Mouse (Mus musculus) stomach, postnatal 0 days (tissue): ENCODE results near the gene Ap3b1. TPM values are rescaled to one million over a fixed set of nuclear protein-coding genes. Genes with fewer than 3 reads are reported as not detected.

Experiments used
- ATAC-seq: fragments of 200-750 bp; cut with Nextera tagmentation; 2 replicates; pipeline ENCODE4 v1.8.0; 2017; ENCODE audit not compliant: low FRiP score, low TSS enrichment
- DNase-seq: peaks from one replicate; pipeline ENCODE4 v3.0.0-alpha.2; 2016; ENCODE audit warnings: low spot score
- H3K27ac ChIP-seq: fragments of 300-500 bp; sonication (generic); replicated peaks from 2 replicates; pipeline ENCODE4 v1.5.1; 2014; ENCODE audit warnings: mild to moderate bottlenecking, control low read depth
- H3K27me3 ChIP-seq: fragments of 300-500 bp; sonication (generic); 2 replicates; pipeline ENCODE4 v1.6.1; 2014; ENCODE audit warnings: low read length; ENCODE audit not compliant: control insufficient read depth, insufficient read depth
- H3K36me3 ChIP-seq: fragments of 300-500 bp; sonication (generic); 2 replicates; pipeline ENCODE4 v1.6.1; 2014; ENCODE audit warnings: low read length, mixed read lengths; ENCODE audit not compliant: control insufficient read depth, insufficient read depth
- H3K4me1 ChIP-seq: fragments of 300-500 bp; sonication (generic); replicated peaks from 2 replicates; pipeline ENCODE4 v1.6.1; 2014; ENCODE audit warnings: antibody characterized with exemption; ENCODE audit not compliant: control insufficient read depth, insufficient read depth
- H3K4me2 ChIP-seq: fragments of 300-500 bp; sonication (generic); replicated peaks from 2 replicates; pipeline ENCODE4 v1.6.1; 2014; ENCODE audit warnings: low read depth, mild to moderate bottlenecking, control low read depth, moderate library complexity
- H3K4me3 ChIP-seq: fragments of 300-500 bp; sonication (generic); 2 replicates; pipeline ENCODE4 v1.5.1; 2014; ENCODE audit warnings: low read depth, low read length, control low read depth
- H3K9ac ChIP-seq: fragments of 300-500 bp; sonication (generic); 2 replicates; pipeline ENCODE4 v1.6.1; 2014; ENCODE audit warnings: mild to moderate bottlenecking, low read length, control low read depth, mixed read lengths
- H3K9me3 ChIP-seq: fragments of 300-500 bp; sonication (generic); 2 replicates; pipeline ENCODE4 v1.6.1; 2016; ENCODE audit warnings: low read length; ENCODE audit not compliant: control insufficient read depth
- CTCF ChIP-seq: IDR thresholded peaks from 2 replicates; pipeline ENCODE4 v1.5.1; 2016; ENCODE audit warnings: antibody characterized with exemption, low read depth, mild to moderate bottlenecking, moderate library complexity
- EP300 ChIP-seq: optimal IDR thresholded peaks from 2 replicates; pipeline ENCODE3; 2016; ENCODE audit warnings: antibody characterized with exemption
- WGBS: fragments of 180-500 bp; shearing (Covaris S2); extraction: QIAGEN DNeasy Blood & Tissue Kit; methylation state at CpG from one replicate; pipeline ENCODE4 v1.1.7; 2014; 5-methylcytosine and 5-hydroxymethylcytosine counted together
- polyA plus RNA-seq: library from polyadenylated mRNA; unstranded; fragments of >200 nt; fragmentation: Nextera tagmentation; extraction: Ambion mirVana; gene quantifications from 2 replicates; pipeline ENCODE4 v1.2.1, GENCODE M21; 2015

Gene Ap3b1
- polyA plus RNA-seq, 1 experiment from 2014 or later: 30.3 TPM

GRCm38 (mm10) chr13:94506411-94506810 lies 147.7 kb downstream of the Ap3b1 start:
- DNase-seq: no peak
- no peak for ATAC-seq

GRCm38 (mm10) chr13:94508344-94508743 lies 149.6 kb downstream of the Ap3b1 start:
- Histone ChIP-seq H3K27ac (no peak overlapping the region), H3K4me2 (no peak overlapping the region), H3K9me3 (no peaks in the 10 kb centered on the region), H3K36me3 (no peaks in the 10 kb centered on the region; the same call in 1 of the 2 replicates), H3K9ac (no peak overlapping the region), H3K4me3 (no peak overlapping the region), H3K4me1 (no peaks in the 10 kb centered on the region), H3K27me3 (no peaks in the 10 kb centered on the region)
- WGBS: 84% methylated on average over 8 of the region's 8 CpGs
- DNase-seq (no peak), ATAC-seq (no peak)
- TF ChIP-seq EP300: no peak
- TF ChIP-seq CTCF: no peak

More at GRCm38 (mm10) chr13:94506411-94506810, 147.7 kb downstream of the Ap3b1 start:
- Histone ChIP-seq H3K9me3 (no peaks in the 10 kb centered on the region), H3K4me3 (no peak overlapping the region), H3K4me2 (no peak overlapping the region), H3K4me1 (no peaks in the 10 kb centered on the region), H3K27me3 (no peaks in the 10 kb centered on the region), H3K9ac (no peak overlapping the region), H3K27ac (no peak overlapping the region), H3K36me3 (no peaks in the 10 kb centered on the region; the same call in 1 of the 2 replicates)
- no peak for TF ChIP-seq EP300
- TF ChIP-seq CTCF: no peak
- WGBS: 81% methylated on average over 3 of the region's 3 CpGs

GRCm38 (mm10) chr13:94513157-94513767 lies 154.5 kb downstream of the Ap3b1 start:
- Histone ChIP-seq H3K9me3 (no peaks in the 10 kb centered on the region), H3K27ac (no peak overlapping the region), H3K4me3 (no peak overlapping the region), H3K9ac (no peak overlapping the region), H3K36me3 (no peaks in the 10 kb centered on the region; the same call in 1 of the 2 replicates), H3K27me3 (no peaks in the 10 kb centered on the region), H3K4me1 (no peaks in the 10 kb centered on the region), H3K4me2 (no peak overlapping the region)
- WGBS: 59% methylated on average over 10 of the region's 10 CpGs
- DNase-seq (no peak), ATAC-seq (no peak)
- no peak for TF ChIP-seq CTCF
- no peak for TF ChIP-seq EP300

- no peak for ATAC-seq
- WGBS: 67% methylated on average over 9 of the region's 9 CpGs
- H3K4me1 ChIP-seq: no peaks in the 10 kb centered on the region
These were observed 155.1 kb downstream of the Ap3b1 start for GRCm38 (mm10) chr13:94513898-94514297.

GRCm38 (mm10) chr13:94514992-94515391 lies 156.2 kb downstream of the Ap3b1 start:
- Histone ChIP-seq H3K4me1 (no peaks in the 10 kb centered on the region), H3K9me3 (no peaks in the 10 kb centered on the region), H3K36me3 (no peaks in the 10 kb centered on the region), H3K4me2 (no peak overlapping the region), H3K27ac (no peak overlapping the region), H3K9ac (no peak overlapping the region), H3K27me3 (no peaks in the 10 kb centered on the region), H3K4me3 (no peak overlapping the region)
- ATAC-seq: no peak
- TF ChIP-seq CTCF: no peak
- TF ChIP-seq EP300: no peak
- DNase-seq: no peak

More at GRCm38 (mm10) chr13:94513898-94514297, 155.1 kb downstream of the Ap3b1 start:
- H3K9ac ChIP-seq: no peak overlapping the region
- H3K9me3 ChIP-seq: no peaks in the 10 kb centered on the region
- no peak overlapping the region for H3K4me3 ChIP-seq
- no peak for DNase-seq
- H3K27me3 ChIP-seq: no peaks in the 10 kb centered on the region
- TF ChIP-seq CTCF: no peak
- no peak for TF ChIP-seq EP300
- H3K36me3 ChIP-seq: no peaks in the 10 kb centered on the region; the same call in 1 of the 2 replicates
- no peak overlapping the region for H3K4me2 ChIP-seq
- no peak overlapping the region for H3K27ac ChIP-seq

- Histone ChIP-seq H3K27ac (no peak overlapping the region), H3K9me3 (no peaks in the 10 kb centered on the region), H3K4me3 (no peak overlapping the region), H3K9ac (no peak overlapping the region), H3K4me2 (no peak overlapping the region), H3K4me1 (no peaks in the 10 kb centered on the region), H3K36me3 (no peaks in the 10 kb centered on the region), H3K27me3 (no peaks in the 10 kb centered on the region)
- TF ChIP-seq EP300: no peak
- TF ChIP-seq CTCF: 0 out of 2 replicates have a peak, but pooled peaks have one; percentile 7
- ATAC-seq: no peak
- DNase-seq: no peak
- WGBS: 65% methylated on average over 6 of the region's 6 CpGs
These were observed 157.8 kb downstream of the Ap3b1 start for GRCm38 (mm10) chr13:94516532-94516931.
